Mouse (Mus musculus): ENCODE results near the gene Chmp2a. TPM values are rescaled to one million over a fixed set of nuclear protein-coding genes. Genes with fewer than 3 reads are reported as not detected.
"Not testable (repeated sequence)": the region's sequence is repeated elsewhere in the genome, so short reads cannot be mapped to it uniquely, and the experiment has no call there.

Chmp2a gene
- total RNA-seq (2015; ENCODE audit: low replicate concordance) (97.4 and 99.3 TPM in 2 replicates), total RNA-seq (2017; ENCODE audit: low replicate concordance) (144 and 170 TPM in 2 replicates)

GRCm38 (mm10) chr7:13034148-13034977, at the start of gene Chmp2a:
TSS of gene Chmp2a (minus strand) at chr7:13034807.
- peak; percentile 74 for ATAC-seq (replicated peaks; ENCODE audit: low FRiP score, poor library complexity, severe bottlenecking)

- no peak for ATAC-seq (replicated peaks; ENCODE audit: low FRiP score, poor library complexity, severe bottlenecking)
Measured at GRCm38 (mm10) chr7:13072293-13072692, 37.7 kb upstream of the Chmp2a start.

- not testable (repeated sequence) for ATAC-seq (replicated peaks; ENCODE audit: low FRiP score, poor library complexity, severe bottlenecking)
Measured at GRCm38 (mm10) chr7:13063399-13063798, 28.8 kb upstream of the Chmp2a start.

GRCm38 (mm10) chr7:13059536-13059935, 24.9 kb upstream of the Chmp2a start:
- no peak for ATAC-seq (replicated peaks; ENCODE audit: low FRiP score, poor library complexity, severe bottlenecking)

- ATAC-seq (replicated peaks; ENCODE audit: low FRiP score, poor library complexity, severe bottlenecking): no peak
Measured at GRCm38 (mm10) chr7:13056913-13057700, 22.5 kb upstream of the Chmp2a start.

- peak; percentile 92 for ATAC-seq (replicated peaks; ENCODE audit: low FRiP score, poor library complexity, severe bottlenecking)
Measured at GRCm38 (mm10) chr7:13054287-13055010, 19.8 kb upstream of the Chmp2a start, which contains the start of gene Mzf1. TSS of gene Mzf1 (minus strand) at chr7:13054764.

DNA sequence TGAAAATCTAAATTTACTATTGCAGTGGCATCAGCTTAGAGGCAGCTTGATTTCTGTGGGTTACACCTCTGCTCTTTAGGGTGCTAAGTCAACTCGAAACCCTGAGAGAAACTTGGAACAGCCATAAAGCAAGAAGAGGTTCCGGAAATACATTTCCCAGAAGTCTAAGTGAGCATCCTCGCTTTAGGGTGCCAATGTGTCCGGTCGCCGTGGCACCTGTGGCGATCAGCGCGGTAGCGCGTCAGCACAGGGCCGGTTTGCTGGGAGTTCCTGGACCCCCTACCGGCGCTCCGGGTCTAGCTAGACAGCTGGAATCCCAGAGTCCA, 19.3 kb upstream of the Chmp2a start:
- no peak for ATAC-seq (replicated peaks; ENCODE audit: low FRiP score, poor library complexity, severe bottlenecking)

DNA sequence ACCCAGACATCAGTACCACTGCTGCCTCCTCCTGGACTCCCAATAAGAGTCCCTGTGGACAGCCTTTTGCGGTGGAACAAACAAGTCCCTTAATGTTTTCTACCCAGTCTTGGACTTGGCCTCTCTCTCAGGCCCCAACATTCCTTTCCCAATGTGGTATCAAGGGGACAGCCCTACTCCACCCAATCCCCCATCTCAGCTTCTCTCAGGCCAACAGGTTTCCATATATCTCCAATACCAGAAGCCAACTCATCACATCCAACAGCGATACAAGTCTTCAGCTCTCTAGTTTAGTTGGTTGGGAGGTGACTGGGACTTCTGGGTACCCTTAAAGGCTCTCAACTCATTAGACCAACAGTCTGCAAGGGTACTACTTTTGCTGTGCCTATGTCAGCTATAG, 18.9 kb upstream of the Chmp2a start:
- ATAC-seq (replicated peaks; ENCODE audit: low FRiP score, poor library complexity, severe bottlenecking): no peak

DNA sequence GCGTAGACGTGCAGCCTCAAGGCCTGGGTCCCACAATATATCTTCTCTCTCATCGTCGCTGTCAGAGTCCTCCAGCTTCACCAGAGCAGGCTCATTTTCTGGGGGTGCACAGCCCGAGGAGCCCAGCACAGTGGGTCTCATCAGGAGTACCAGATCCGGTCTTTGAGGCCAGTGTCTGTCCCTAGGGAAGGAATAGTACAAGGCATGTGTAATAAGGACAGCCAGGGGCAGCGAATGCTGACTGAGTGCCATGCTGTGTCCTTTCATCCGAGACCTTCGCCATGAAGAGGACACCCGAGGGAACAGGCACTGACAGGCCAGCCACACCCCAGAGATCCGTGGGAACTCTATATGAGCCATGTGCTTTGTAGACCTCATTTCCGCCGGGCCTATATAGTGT, 18.4 kb upstream of the Chmp2a start:
- ATAC-seq (replicated peaks; ENCODE audit: low FRiP score, poor library complexity, severe bottlenecking): no peak

GRCm38 (mm10) chr7:13046084-13046483, 11.5 kb upstream of the Chmp2a start:
- ATAC-seq (replicated peaks; ENCODE audit: low FRiP score, poor library complexity, severe bottlenecking): peak; percentile 84

- no peak for ATAC-seq (replicated peaks; ENCODE audit: low FRiP score, poor library complexity, severe bottlenecking)
Measured at GRCm38 (mm10) chr7:13044254-13044625, 9.6 kb upstream of the Chmp2a start.

GRCm38 (mm10) chr7:13043445-13044253, 9.0 kb upstream of the Chmp2a start:
- ATAC-seq (replicated peaks; ENCODE audit: low FRiP score, poor library complexity, severe bottlenecking): no peak

DNA sequence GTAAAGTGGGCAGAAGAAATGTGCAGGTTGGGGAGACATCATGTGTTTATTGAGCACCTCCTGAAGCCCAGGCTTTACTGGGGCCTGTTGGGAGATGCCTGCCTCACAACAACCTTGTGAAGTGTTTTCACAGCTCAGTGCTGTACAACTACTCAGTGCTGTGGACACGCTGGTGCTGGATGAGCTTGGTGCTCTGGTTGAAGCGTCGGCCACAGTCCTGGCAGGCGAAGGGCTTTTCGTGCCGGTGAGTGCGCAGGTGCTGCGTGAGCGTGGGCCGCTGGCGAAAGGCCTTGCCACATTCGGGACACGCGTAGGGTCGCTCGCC, 8.5 kb upstream of the Chmp2a start:
- no peak for ATAC-seq (replicated peaks; ENCODE audit: low FRiP score, poor library complexity, severe bottlenecking)

- no peak for ATAC-seq (replicated peaks; ENCODE audit: low FRiP score, poor library complexity, severe bottlenecking)
Measured at GRCm38 (mm10) chr7:13042511-13042910, 7.9 kb upstream of the Chmp2a start.

DNA sequence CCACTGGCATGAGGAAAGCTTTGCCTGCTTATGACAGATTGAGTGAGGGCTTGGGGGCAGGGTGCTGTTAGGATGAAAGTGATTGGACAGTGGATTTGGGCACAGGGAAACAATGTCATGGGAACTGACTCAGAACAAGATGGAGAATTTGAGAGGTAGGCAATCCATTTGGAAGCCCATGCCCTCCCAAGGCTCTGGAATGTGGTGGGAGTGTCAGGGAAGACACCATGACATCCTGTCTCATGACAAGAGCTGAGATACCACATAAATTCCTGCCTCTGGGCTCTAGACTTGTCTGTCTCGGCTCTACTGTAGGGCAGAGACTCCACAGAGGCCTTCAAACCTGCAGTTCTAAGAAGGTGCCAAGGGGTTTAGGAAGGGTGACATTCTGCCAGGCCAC, 6.6 kb upstream of the Chmp2a start:
- ATAC-seq (replicated peaks; ENCODE audit: low FRiP score, poor library complexity, severe bottlenecking): no peak

GRCm38 (mm10) chr7:13039181-13039580, 4.6 kb upstream of the Chmp2a start:
- ATAC-seq (replicated peaks; ENCODE audit: low FRiP score, poor library complexity, severe bottlenecking): no peak

DNA sequence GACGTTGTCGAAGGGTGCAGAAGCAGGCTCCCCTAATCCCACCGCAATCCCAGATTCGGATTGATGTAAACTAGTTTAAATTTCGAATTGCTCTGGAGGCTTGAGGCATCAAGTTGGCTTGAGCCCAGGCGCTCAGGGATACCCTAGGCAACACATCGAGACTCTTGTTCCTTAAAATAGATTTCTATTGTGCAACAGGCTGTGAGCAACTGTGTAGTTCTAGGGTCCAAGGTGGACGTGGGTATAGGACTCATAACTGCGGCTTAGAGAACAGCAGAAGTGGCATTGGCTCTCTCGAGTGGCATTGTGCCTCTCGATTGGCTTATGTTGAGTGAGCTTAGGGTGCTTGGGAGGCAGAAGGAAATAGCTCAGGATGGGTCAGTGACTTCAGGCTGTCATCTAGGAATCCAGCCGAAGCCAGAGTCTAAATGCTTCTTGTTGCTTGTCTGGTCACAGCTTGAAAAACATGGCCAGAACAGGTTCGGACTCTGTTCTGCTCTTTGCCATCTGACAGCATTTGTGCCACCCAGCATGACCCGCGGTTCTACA, 4.1 kb upstream of the Chmp2a start:
- ATAC-seq (replicated peaks; ENCODE audit: low FRiP score, poor library complexity, severe bottlenecking): no peak

- ATAC-seq (replicated peaks; ENCODE audit: low FRiP score, poor library complexity, severe bottlenecking): peak; percentile 73
Measured at GRCm38 (mm10) chr7:13037901-13038555, 3.4 kb upstream of the Chmp2a start, which contains the start of gene Ube2m. TSS of gene Ube2m (minus strand) at chr7:13038275.

- peak; percentile 47 for ATAC-seq (replicated peaks; ENCODE audit: low FRiP score, poor library complexity, severe bottlenecking)
Measured at GRCm38 (mm10) chr7:13037366-13037765, 2.8 kb upstream of the Chmp2a start.
